Mouse (Mus musculus) 3134 (cell line): ENCODE data around the gene Spata21.

Experiments used
- DNase-seq: peaks from one replicate; pipeline ENCODE4 v3.0.0-alpha.2; 2011; ENCODE audit warnings: low spot score; ENCODE audit not compliant: insufficient read length; ENCODE audit errors: extremely low read depth

The Spata21 gene

DNA sequence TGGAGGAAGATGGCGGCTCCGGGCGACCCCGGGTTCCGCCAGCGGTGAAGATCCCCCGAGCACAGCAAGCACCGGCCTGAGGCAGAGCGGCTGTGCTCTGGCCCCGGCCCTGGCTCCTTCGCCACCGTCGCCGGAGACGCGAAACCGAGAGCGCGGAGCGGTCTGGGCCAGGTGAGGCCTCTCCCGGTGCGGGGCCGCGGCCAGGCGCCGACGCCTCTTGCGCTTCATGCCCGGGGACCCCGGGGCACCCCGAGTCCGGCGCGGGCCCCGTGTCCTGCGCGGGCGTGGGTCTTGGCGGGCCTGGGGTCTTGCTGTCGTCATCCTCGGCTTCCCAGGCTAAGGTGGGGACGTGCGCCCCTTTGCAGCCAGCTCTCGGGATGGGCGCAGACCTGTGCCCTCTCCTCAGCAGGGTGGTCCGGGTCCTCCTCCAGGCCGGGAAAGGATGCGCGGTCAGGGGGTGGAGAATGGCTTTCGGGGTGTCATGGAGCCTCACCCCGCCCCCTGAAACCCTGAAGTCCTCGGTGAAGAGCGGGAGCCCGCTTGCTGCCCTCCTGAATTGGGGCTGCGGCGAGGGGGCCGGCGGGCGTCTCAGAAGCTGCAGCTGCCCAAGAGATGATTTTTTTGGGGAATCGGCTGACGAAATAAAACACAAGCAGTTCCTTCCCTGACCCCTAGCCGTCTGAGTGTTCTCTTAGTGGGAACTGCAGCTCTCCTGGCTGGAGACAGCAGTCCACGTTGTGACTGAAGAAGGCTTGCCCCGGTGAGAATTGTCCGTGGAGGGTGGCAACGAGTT is 60.1 kb downstream of the Spata21 start:
- peak; percentile 52 for DNase-seq

DNA sequence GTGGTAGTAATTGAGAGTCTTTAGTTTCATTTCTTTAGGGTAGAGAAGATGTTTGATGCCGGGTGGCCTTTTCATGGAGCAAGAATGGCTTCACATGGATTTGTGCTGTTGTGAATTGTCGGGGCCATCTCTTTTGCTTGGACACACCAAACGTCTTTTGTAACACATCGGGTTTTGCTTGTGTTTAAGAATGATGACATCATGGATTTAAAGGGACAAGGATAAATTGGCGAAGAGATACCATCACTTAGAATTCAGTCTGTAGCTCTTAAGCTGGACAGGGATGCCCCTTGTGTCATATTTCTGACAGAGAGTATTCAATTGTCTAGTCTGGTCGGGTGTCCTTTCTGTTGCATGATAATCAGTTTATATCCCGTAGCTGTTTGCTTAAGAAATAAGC is 61.0 kb downstream of the Spata21 start:
- no peak for DNase-seq

DNA sequence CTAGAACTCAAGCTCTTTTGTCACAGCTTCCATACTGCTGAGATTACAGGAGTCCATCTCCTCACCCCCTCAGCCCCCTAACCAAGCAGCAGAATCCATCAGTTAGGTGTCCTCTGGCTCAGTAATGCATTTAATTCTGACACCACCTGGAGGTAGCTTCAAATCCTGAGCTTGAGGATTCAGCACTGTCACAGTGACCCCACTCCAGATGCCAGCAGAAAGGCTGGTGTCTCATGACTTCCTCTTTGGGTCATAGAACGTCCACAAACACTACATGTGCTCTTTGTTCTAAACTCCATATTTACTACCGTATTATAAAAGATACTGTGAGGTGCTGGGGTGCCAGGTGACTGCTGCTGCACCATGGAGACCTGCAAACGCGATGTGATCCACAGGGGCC is 69.4 kb downstream of the Spata21 start:
- DNase-seq: no peak

DNA sequence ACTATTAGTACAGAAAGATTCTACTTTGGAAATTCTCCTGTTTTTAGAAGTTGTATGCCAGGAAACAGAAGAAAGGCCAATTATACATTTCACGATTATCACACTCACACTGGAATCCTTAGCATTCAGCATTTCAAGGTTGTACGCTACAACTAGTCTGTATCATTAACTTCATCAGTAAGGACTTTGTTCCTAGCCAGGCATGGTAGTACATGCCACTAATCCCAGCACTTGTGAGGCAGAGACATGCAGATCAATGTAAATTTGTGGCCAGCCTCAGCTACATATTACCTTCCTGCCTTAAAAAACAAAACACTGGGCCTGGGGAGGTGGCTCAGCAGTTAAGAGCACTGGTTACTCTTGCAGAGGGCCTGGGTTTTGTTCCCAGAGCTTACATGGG is 70.5 kb downstream of the Spata21 start:
- no peak for DNase-seq

DNA sequence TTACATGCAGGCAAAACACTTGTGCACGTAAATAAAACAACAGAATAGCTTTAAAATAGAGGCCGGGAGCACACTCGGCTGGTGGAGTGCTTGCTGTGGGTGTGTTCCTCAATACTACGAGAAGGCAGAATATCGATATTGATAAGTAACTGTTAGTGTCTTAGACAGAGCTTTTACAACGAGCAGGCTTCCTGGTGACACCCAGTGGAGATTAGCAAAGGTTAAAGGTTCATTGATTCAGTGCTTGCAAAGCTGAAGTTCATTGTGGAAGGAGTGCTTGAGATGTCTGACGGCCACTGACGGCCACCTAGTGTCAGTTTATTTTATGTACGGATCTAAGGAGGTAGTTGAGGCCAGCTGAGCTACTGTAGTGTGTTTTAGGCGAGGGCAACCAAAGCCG is 71.0 kb downstream of the Spata21 start:
- DNase-seq: no peak

DNA sequence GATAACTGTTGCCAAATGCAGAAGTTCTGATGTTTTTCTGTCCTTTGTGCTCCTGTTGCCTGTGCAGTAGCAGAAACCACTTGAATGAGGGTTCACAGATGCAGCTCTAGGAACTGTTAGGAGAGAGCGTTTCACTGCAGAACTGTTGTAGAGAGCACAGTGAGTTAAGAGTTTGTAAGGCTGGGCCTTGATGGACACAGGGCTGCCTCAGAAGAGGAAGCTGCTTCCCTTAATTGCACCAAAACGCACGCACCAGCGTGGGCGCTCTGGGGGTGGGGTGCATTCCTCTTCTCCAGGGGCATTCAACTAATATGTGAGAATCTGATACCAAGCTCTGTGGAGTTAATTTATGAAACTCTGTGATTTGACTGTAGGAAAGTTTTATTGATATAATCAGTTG is 71.5 kb downstream of the Spata21 start:
- no peak for DNase-seq

DNA sequence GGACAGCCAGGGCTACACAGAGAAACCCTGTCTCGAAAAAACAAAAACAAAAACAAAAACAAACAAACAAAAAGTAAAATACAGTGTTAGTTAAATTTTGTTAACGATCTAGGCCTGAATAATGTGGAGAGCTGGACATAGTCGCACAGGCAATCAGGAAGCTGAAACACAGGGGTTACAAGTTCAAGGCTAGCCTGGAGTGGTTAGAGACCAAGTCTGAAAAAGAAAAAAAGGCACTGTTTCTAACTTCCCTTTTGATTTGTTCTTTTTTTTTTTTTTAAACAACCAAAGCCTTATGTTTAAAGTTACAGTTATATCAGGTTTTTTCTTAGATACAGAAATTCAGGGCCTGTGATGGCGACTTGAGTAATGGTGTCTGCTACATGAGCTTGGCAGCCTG is 72.1 kb downstream of the Spata21 start:
- DNase-seq: no peak

DNA sequence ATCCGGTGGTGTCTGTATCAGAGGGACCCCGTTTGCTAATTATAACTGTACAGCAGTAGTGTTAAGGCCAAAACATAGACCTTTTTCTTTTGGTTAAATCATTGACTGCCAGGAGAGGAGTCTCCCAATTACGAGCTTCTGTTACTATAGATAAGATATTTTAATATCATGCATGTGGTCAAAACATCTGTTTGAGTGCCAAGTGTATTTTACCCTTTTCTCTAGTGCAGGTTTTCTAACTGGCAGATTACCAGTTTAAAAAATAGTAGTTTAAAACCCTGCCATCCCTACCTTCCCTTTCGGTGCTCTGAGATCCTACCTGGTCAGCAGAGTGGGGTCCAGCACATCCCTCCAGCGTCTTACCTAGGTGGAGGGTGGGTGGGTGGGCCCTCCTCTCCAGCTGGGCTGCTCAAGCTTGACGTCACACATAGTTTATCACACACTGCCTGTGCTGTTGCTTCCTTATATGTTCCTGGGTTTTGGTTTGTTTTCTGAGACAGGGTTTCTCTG is 73.6 kb downstream of the Spata21 start:
- no peak for DNase-seq
